Mouse (Mus musculus): ENCODE measurements around the gene Secisbp2.

DNA sequence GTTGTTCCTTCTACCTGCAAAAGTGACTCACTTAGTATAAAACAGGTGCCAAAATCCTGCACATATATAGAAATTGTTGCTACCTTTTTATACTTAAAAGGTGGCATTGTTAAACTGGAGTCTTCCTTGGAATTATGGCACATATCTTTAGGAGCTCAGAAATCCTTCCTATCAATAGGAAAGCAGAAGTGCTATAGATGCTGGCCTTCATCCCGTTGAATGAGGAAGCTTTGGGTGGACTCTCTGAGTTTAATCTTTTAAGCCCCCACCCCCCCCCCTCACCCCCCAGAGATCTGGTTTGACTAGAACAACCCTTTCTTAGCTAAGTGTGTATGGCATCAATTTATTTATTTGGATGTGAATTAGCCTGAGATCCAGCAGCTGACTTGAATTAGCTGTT lies 1.8 kb upstream of the Secisbp2 start:
- TF ChIP-seq CTCF (IDR thresholded peaks at IDR 0.05; ENCODE audit: extremely low read depth, insufficient read depth, insufficient read length, insufficient replicate concordance) (no peak), POLR2A (IDR thresholded peaks at IDR 0.05; ENCODE audit: low read depth, low read length) (no peak)
